Mouse (Mus musculus) G1E (cell line): ENCODE results near the gene Trappc6a.

ENCODE experiments used
- CTCF ChIP-seq: IDR thresholded peaks from 2 replicates; pipeline ENCODE4 v1.5.1; 2012; ENCODE audit warnings: low read depth, low read length, inconsistent platforms, mixed read lengths
- GATA1 ChIP-seq: IDR thresholded peaks from 2 replicates; pipeline ENCODE4 v1.6.1; 2012; ENCODE audit warnings: borderline replicate concordance, low read length, inconsistent platforms, mixed read lengths
- GATA2 ChIP-seq: IDR thresholded peaks from 2 replicates; pipeline ENCODE4 v1.6.1; 2012; ENCODE audit warnings: low read depth, low read length, inconsistent platforms, borderline replicate concordance
- POLR2AphosphoS5 ChIP-seq: IDR thresholded peaks from 2 replicates; pipeline ENCODE4 v1.6.1; 2012; ENCODE audit warnings: low read depth, low read length, inconsistent platforms; ENCODE audit not compliant: insufficient replicate concordance

DNA sequence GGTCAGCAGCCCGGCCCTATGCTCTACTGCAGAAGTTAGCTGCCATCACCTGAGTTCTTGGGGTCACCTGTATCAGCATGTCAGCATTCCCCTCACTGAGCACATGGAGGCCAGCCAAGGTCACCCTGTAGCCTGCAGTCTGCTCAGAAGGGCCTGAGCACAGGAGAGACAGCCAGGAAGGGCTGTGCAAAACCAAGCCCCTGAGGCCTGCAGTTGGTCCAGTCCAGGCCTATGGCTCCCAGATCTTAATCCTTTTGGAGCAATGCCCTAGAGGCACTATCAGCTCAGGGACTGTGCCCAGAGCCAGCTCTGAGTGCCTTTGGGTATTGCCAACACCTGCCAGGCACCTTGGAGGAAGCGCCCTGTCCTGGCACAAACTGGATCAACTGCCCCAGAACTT lies 48.9 kb downstream of the Trappc6a start:
- no peak for TF ChIP-seq CTCF
- TF ChIP-seq POLR2AphosphoS5, result no peak
- TF ChIP-seq GATA1, result no peak
- TF ChIP-seq GATA2, result no peak
